Comparison of ENCODE assay signal across 22 mouse cellular contexts in the genomic region with DNA sequence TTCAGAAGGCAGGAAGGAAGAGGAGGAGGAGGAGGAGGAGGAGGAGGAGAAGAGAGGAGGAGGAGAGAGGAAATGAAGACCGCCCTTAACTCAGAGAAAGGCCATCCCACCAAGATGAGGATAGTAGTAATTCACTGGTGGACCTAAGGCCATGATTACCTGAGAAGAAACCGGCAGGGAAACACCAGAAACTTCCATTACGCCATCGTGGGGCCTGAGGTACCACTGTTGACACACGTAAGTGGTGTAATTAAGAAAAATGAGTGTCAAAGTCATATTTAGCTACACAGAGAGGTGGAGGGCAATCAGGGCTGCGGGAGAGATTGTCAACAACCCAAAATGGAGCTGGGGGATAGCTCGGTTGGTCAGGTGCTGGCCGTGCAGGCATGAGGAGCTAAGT.
"Had no signal": no experiment of that assay in that cellular context is flagged by ENCODE, and none has a peak within 500 bp of the region (broad histone marks: within the 10 kb centered on the region; RNA-seq: fewer than 3 reads in every experiment).

No protein-coding gene starts in this region.

- H3K9me3 ChIP-seq: heart, embryonic 10.5 days; heart, embryonic 12.5 days; hindbrain, embryonic 13.5 days; hindbrain, embryonic 15.5 days; intestine, embryonic 15.5 days; limb, embryonic 10.5 days; limb, embryonic 12.5 days had no signal

- H3K36me3 ChIP-seq: heart, embryonic 10.5 days; heart, embryonic 12.5 days; hindbrain, embryonic 13.5 days; hindbrain, embryonic 15.5 days; intestine, embryonic 15.5 days; limb, embryonic 10.5 days; limb, embryonic 12.5 days had no signal

- H3K27me3 ChIP-seq: heart, embryonic 12.5 days; hindbrain, embryonic 15.5 days; intestine, embryonic 15.5 days; limb, embryonic 12.5 days had no signal

- H3K4me3 ChIP-seq: gastrocnemius, adult 2 months; heart, embryonic 10.5 days; heart, embryonic 12.5 days; hindbrain, embryonic 13.5 days; hindbrain, embryonic 15.5 days; intestine, embryonic 15.5 days; layer of hippocampus, adult 2 months; left cerebral cortex, adult 2 months; limb, embryonic 10.5 days; limb, embryonic 12.5 days had no signal

- H3K27ac ChIP-seq: gastrocnemius, adult 2 months; heart, embryonic 10.5 days; hindbrain, embryonic 13.5 days; hindbrain, embryonic 15.5 days; hindbrain, postnatal 0 days; intestine, embryonic 15.5 days; layer of hippocampus, adult 2 months; left cerebral cortex, adult 2 months; limb, embryonic 10.5 days; limb, embryonic 12.5 days had no signal

- DNase-seq: gastrocnemius, adult 2 months; gastrocnemius, postnatal 10 days; gastrocnemius, postnatal 25 days; heart, adult 18-20 months; heart, postnatal 10 days; heart, postnatal 4 days; kidney, adult 18-20 months; kidney, adult 8-10 months; kidney, postnatal 10 days; kidney, postnatal 25 days; kidney, postnatal 4 days; liver had no signal
